Mouse (Mus musculus) MEL-GATA-1-ER (cell line): ENCODE measurements around the gene Slc5a2.

Experiments
- DNase-seq: peaks from one replicate; pipeline ENCODE4 v3.0.0-alpha.2; 2012; ENCODE audit warnings: low read depth; ENCODE audit errors: extremely low read depth

Slc5a2 gene

GRCm38 (mm10) chr7:128249998-128250397 lies 15.5 kb upstream of the Slc5a2 start:
- DNase-seq = no peak

- no peak for DNase-seq
These were observed 13.5 kb upstream of the Slc5a2 start for GRCm38 (mm10) chr7:128251946-128252345.

GRCm38 (mm10) chr7:128252609-128253008 lies 12.8 kb upstream of the Slc5a2 start:
- DNase-seq = no peak

GRCm38 (mm10) chr7:128254978-128255377 lies 10.5 kb upstream of the Slc5a2 start:
- DNase-seq = no peak

- DNase-seq = no peak
These were observed 9.7 kb upstream of the Slc5a2 start for GRCm38 (mm10) chr7:128255757-128256156.

GRCm38 (mm10) chr7:128256783-128257334 lies 8.6 kb upstream of the Slc5a2 start:
- no peak for DNase-seq

- no peak for DNase-seq
These were observed 599 bp downstream of the Slc5a2 start for GRCm38 (mm10) chr7:128266056-128266455.

GRCm38 (mm10) chr7:128267391-128267790 lies 1.9 kb downstream of the Slc5a2 start:
- no peak for DNase-seq

GRCm38 (mm10) chr7:128267813-128268212 lies 2.4 kb downstream of the Slc5a2 start:
- DNase-seq = no peak

GRCm38 (mm10) chr7:128270431-128270850 lies 5.0 kb downstream of the Slc5a2 start:
- no peak for DNase-seq

- no peak for DNase-seq
These were observed 6.0 kb downstream of the Slc5a2 start for GRCm38 (mm10) chr7:128271496-128271895.

GRCm38 (mm10) chr7:128276051-128276450 lies 10.6 kb downstream of the Slc5a2 start:
- no peak for DNase-seq

GRCm38 (mm10) chr7:128279750-128280149 lies 14.3 kb downstream of the Slc5a2 start:
- DNase-seq = no peak

GRCm38 (mm10) chr7:128281765-128282164 lies 16.3 kb downstream of the Slc5a2 start:
- no peak for DNase-seq

GRCm38 (mm10) chr7:128282532-128283244 lies 17.2 kb downstream of the Slc5a2 start:
- DNase-seq = no peak

- no peak for DNase-seq
These were observed 18.6 kb downstream of the Slc5a2 start for GRCm38 (mm10) chr7:128284047-128284446.

- no peak for DNase-seq
These were observed 19.6 kb downstream of the Slc5a2 start for GRCm38 (mm10) chr7:128285060-128285459.

GRCm38 (mm10) chr7:128288923-128289544 lies 23.6 kb downstream of the Slc5a2 start:
- peak; percentile 91 for DNase-seq

GRCm38 (mm10) chr7:128294785-128295184 lies 29.3 kb downstream of the Slc5a2 start:
- DNase-seq = no peak

- DNase-seq = no peak
These were observed 31.1 kb downstream of the Slc5a2 start for GRCm38 (mm10) chr7:128296514-128296913.

GRCm38 (mm10) chr7:128297291-128297616 lies 31.8 kb downstream of the Slc5a2 start:
- DNase-seq = no peak

GRCm38 (mm10) chr7:128297617-128298480 lies 32.4 kb downstream of the Slc5a2 start, which contains the start of gene BC017158:
BC017158 (minus strand) TSS chr7:128298170.
- DNase-seq = peak; percentile 62
